Comparison of ENCODE assay signal across 8 mouse cellular contexts in the genomic region with DNA sequence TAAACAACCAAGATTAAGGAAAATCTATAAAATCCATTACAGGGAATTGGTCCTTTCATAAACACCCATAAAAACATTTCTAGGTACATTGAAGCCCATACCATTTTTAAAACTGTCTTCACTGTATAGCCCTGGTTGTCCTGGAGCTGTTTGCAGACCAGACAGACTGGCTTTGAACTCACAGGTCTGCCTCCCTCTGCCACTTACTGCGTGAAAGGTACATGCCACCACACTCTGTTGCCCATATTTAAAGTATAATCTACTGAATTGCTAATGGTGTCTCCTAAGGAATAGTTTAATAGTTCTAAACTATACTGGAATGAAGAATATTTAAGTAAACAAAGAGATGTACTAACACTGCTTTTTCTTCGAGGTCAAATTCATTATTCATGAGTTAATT. TPM values are rescaled to one million over a fixed set of nuclear protein-coding genes. Genes with fewer than 3 reads are reported as not detected.
DNase-seq lines count a peak whose midpoint lies in the region; ATAC-seq and TF ChIP-seq lines count a peak whose summit lies in the region.

No protein-coding gene starts in this region.

- H3K4me3 ChIP-seq in thymus, adult 2 months (ENCODE audit: control insufficient read depth, insufficient read depth, low read length) = no peak overlapping the region
- no peak overlapping the region; a peak in 1 of 4 replicates for H3K4me3 ChIP-seq in liver, embryonic 14.5 days (ENCODE audit: insufficient read depth in 1 of 2, low read depth in 2 of 2, low read length in 2 of 2)

- TF ChIP-seq EP300 in liver, embryonic 14.5 days (IDR thresholded peaks at IDR 0.05; ENCODE audit: low read depth) = no peak

- H3K9ac ChIP-seq in liver, embryonic 14.5 days (replicated peaks) = peak overlapping the region; percentile 83; the same call in 1 of the 2 replicates

- H3K36me3 ChIP-seq in thymus, adult 2 months (ENCODE audit: control insufficient read depth, insufficient read depth, low read length) = peaks cover 11% of the 10 kb centered on the region
- H3K36me3 ChIP-seq in liver, embryonic 14.5 days (replicated peaks; ENCODE audit: control insufficient read depth, insufficient read depth, low read depth) = peaks cover 19% of the 10 kb centered on the region

- peaks cover 11% of the 10 kb centered on the region for H3K4me1 ChIP-seq in thymus, adult 2 months (replicated peaks; ENCODE audit: control insufficient read depth, insufficient read depth, low read length)
- H3K4me1 ChIP-seq in liver, embryonic 14.5 days (replicated peaks; ENCODE audit: control insufficient read depth in 2 of 2, insufficient read depth in 2 of 2, low read length in 1 of 2) = peaks cover 22 to 35% of the 10 kb centered on the region in 2 experiments

- H3K4me2 ChIP-seq in liver, embryonic 14.5 days (ENCODE audit: low read depth) = peak overlapping the region; percentile 83

- DNase-seq in cerebellum, adult 11 months = peak; percentile 4
- no peak for DNase-seq in cerebellum, postnatal 4 days (ENCODE audit: low spot score in 2 of 2)
- DNase-seq in thymus, adult 2 months = no peak
- no peak for DNase-seq in thymus, postnatal 10 days (ENCODE audit: low spot score in 2 of 2)
- DNase-seq in liver, embryonic 14.5 days (ENCODE audit: low read depth in 3 of 3, low spot score in 3 of 3) = no peak
- DNase-seq in ovary, postnatal 36 days (ENCODE audit: low spot score) = no peak
- DNase-seq in c-Kit-positive CD71-positive TER-119-positive erythroid progenitor cells, embryonic 14.5 days (ENCODE audit: low spot score) = no peak

- TF ChIP-seq POLR2A in thymus, adult 2 months (IDR thresholded peaks at IDR 0.05; ENCODE audit: control insufficient read depth, extremely low read depth, insufficient read depth, low read length, poor library complexity) = no peak

- peak overlapping the region; percentile 47; the same call in 1 of the 2 replicates for H3K27ac ChIP-seq in thymus, adult 2 months (ENCODE audit: control insufficient read depth, insufficient read depth, low read length)
- no peak overlapping the region for H3K27ac ChIP-seq in liver, embryonic 14.5 days

- H3K27me3 ChIP-seq in thymus, adult 2 months (ENCODE audit: control insufficient read depth, insufficient read depth, low read length) = no peaks in the 10 kb centered on the region
- no peaks in the 10 kb centered on the region for H3K27me3 ChIP-seq in liver, embryonic 14.5 days (ENCODE audit: control insufficient read depth, insufficient read depth, low read length)

- 50% methylated on average over 2 of the region's 2 CpGs for WGBS in thymus, adult 2 months
- 70% methylated on average over 2 of the region's 2 CpGs for WGBS in liver, embryonic 14.5 days (ENCODE audit: insufficient replicate concordance)

- TF ChIP-seq CTCF in thymus, adult 2 months (IDR thresholded peaks at IDR 0.05; ENCODE audit: borderline replicate concordance, control insufficient read depth, extremely low read depth, insufficient read depth, low read length, poor library complexity) = no peak
- no peak for TF ChIP-seq CTCF in liver, embryonic 14.5 days (IDR thresholded peaks at IDR 0.05; ENCODE audit: low read depth)

- H3K9me3 ChIP-seq in liver, embryonic 14.5 days (ENCODE audit: control insufficient read depth, low read length) = no peaks in the 10 kb centered on the region

- ATAC-seq in liver, embryonic 14.5 days (ENCODE audit: insufficient read depth) = no peak
- ATAC-seq in megakaryocyte-erythroid progenitor cell, adult 5-6 weeks (replicated peaks; ENCODE audit: low FRiP score, low TSS enrichment, poor library complexity, severe bottlenecking) = no peak

RNA-seq across cellular contexts. Expression of a gene that starts 5.1 kb away (rescaled TPM):
- polyA plus RNA-seq in thymus, adult 2 months (2012; rRNA removed) = 84.9 and 88.1 TPM in 2 replicates
- polyA plus RNA-seq in liver, embryonic 14.5 days (2012; rRNA removed) = 12.0 and 13.1 TPM in 2 replicates
- 14.8 and 17.4 TPM in 2 replicates for polyA plus RNA-seq in liver, embryonic 14.5 days (2014; fragmentation: Nextera tagmentation; extraction: Ambion mirVana)
- total RNA-seq in megakaryocyte-erythroid progenitor cell, adult 5-6 weeks (2014; fragmentation: Nextera tagmentation) = 48.8 and 57.3 TPM in 2 replicates
- total RNA-seq in megakaryocyte-erythroid progenitor cell, adult 5-6 weeks (2017) = 101 and 150 TPM in 2 replicates
